Mouse (Mus musculus): ENCODE measurements around the gene Rsph14.

Gene Rsph14

DNA sequence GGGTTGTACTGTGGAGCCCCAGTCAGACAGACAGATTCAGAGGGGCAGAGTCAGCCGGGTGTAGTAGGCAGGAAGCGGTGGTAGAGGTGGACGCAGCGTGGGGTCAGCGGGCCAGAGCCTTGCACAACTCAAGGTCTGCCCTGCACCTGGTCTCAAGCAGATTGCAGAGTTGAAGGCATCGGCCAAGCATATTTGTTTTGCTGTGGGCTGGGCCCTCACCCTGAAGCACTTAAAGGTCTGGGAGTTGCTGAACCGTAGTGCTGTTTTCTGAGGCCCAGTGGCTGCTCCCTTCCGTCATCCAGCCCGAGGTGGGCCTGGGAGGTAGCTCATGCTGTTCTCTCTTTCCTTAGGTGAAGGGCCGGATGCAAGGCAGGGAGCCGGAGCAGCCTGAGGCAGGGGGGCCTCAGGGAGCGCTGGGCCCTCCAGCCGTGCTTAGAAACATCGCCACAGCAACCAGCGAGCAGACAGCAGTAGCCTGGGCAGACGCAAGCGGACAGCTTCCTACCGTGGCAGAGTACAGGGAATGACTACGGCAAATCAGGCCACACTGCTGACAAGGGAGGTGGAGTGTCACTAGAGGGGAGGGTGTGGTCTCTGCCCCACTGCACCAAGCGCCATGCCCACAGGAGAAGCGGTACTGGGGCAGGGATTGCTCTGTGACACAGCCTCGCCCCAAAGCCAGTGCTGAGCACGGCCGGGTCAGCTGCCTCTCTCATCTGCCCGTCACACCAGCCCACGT is 41.6 kb downstream of the Rsph14 start:
- no peak for DNase-seq (ENCODE audit: low spot score)

DNA sequence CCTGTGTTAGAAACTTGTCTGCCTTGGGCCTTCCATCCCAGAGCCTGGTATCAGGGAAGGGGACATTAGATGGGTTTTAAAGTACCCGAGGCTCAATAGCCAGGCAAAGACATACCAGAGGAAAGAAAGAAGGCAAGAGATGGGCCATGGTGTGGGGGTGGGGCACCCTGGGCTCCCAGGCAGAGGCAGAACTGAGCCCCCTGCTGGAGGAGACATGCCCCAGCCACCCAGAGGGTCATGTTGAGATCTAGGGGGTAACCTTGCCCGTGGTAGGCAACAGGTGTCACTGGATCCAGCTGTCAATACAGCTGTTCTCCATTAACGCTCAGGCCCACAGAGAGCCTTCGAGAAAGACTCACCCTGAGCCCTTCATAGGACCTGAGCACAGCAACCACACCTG is 42.6 kb downstream of the Rsph14 start:
- no peak for DNase-seq (ENCODE audit: low spot score)

DNA sequence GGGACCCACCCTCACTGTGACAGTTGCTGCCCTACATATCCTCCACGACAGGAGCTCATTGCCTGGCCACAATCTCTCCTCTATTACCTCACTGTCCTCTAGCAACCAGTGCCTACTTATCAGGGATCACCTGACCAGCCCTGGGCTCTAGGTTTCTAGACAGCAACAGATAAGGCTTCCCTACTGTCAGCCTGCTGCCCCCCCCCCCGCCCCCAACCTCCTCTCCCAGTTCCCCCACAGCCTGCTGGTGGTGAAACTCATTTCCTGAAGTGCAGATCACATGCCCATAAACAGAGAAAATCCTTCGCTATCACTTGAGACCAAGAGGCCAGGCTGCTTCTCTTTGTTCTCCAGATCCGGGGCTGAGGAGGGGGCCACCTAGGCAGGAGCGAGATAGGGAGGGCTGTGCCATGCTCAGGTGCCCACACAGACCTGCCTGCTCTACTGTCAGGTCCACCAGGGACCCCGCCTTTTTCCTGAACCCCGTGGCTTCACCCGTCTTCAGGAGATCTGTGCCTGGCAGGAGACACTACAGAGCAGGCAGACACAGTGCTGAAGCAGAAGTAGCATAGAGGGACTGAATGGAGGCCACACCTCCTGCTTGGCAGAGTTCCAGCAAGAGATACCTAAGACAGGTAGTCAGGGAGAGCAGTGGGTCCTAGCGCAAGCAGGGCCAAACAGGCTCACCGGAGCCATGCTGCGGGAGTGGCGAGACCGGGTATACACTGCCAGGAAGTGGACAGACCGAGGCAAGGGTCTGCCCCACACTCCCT is 44.5 kb downstream of the Rsph14 start:
- DNase-seq (ENCODE audit: low spot score), result no peak

DNA sequence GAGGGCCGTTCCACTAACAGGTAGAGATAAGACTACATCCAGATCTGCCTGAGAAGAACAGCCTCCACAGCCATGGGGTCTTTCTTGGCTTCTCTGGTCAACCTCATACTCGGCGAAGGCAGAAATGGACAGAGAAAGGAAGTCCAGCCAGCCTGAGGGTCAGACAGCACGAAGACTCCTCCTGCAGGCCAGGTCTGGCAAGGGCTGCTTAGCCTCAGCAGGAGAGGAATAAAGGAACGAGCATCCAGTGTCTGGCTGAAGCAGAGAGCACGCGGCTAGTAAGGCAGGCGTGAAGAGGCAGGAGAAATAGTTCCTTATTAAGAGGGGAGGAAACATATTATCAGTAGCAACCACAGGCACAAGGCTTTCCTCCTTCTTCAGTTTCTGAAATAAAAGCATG is 49.2 kb downstream of the Rsph14 start:
- DNase-seq (ENCODE audit: low spot score), result no peak

DNA sequence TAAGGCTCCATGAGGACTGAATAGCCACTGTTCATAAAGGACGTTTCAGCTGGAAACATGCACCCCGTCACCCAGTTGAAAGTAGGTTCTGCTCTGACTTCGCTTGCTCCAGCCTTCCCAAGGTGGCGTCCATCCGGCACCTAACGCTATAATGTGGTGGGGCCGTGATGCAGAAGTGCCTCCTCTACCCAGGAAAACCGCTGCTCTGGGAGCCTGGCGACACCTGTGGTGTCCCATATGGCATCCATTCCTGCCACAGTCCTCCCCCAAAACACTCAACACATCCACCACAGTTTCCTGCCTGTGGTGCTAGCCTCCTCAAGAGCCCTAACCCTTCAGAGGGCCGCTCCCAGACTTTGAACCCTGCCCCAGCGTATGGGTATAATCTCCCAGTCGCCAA is 51.2 kb downstream of the Rsph14 start:
- no peak for DNase-seq (ENCODE audit: low spot score)

DNA sequence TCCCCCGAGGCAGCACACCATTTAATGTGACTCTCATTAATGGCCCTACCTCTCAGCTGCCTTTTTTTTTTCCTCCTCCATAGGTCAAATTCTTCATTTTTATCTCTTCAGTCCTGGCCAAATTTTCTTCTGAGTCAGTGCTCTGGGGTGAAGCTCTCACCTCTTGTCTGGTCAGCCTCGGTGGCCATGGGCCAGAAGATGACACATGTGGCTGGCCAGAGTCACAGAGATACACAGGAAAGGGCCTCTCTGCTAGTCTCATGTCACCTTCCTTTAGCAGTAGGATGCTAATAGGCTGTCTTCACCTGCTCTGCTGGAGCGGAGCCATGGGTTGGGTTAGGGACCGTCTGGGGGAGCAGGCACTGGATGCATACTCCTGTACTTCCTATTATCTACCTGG is 54.3 kb downstream of the Rsph14 start:
- DNase-seq (ENCODE audit: low spot score), result no peak

DNA sequence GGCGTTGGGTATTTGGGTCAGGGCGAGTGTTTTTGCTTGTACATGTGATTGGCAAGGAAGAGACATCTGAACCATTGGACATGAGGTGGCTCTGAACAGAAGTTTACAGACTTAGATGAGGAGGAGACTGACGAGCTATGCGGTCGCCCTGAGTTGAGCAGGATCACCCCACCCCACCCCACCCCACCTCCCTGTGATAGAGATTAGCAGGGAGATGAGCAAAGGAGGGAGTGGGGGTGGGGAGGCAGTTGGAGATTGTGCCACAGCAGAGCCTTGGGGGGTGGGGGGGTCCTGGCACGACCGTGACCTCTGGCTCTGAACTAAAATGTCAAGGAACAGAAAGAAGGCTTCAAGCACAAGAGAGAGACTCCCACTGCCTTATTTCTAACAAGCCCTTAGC is 56.0 kb downstream of the Rsph14 start:
- no peak for DNase-seq (ENCODE audit: low spot score)

DNA sequence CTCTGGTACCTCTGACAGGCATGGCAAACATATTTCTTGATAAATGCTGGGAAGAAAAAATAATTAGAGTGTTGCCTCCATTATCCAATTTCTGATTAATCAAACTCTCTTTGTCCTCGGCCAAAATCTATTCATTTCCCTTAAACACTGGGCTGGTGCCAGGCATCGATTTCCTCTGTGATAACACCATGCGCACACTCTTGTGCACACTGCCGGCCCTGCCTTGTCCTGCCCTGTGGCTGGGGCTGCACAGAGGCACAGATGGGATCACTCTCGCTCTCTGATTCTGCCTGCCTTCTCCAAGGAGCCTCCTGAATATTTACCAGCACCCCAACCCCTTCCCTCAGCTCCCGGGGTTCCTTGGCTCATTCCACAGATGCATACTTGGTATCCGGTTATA is 56.8 kb downstream of the Rsph14 start:
- DNase-seq (ENCODE audit: low spot score), result no peak

DNA sequence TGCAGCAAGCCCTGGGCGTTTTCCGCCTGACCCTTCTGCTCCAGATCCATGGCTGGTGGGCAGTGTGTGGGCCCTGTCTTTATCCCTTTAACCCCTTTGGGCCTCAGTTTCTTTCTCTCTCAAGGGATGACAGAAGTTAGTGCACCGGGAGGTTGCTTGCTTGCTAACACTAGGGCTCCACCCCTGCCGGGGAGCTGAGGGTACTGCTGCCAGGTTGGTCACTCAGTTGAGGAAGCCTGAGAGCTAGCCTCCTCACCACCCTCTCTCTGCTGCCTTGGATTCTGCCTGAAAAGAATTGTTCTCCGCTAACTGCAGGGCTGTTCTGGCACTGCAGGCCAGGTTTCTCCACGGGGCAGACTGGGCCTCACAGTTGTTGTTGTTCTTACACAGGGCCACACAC is 59.4 kb downstream of the Rsph14 start:
- no peak for DNase-seq (ENCODE audit: low spot score)

DNA sequence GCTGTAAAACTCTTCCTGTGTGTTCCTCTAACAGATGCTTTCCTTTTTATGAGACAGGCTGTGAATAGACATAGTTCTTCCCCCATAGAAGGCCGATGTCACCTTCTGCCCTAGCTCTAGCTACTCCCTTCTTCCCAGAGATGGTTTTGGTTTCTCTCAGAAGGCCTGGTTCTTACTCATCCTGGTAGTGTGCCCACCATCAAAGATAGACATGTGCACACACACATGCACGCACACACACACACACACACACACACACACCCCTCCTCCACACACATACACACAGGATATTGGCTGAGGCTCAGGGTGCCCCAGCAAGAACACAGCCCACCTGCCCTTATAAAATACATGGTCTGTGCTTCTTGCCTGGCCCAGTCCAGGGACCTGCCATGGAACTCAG is 63.1 kb downstream of the Rsph14 start:
- DNase-seq (ENCODE audit: low spot score), result no peak

DNA sequence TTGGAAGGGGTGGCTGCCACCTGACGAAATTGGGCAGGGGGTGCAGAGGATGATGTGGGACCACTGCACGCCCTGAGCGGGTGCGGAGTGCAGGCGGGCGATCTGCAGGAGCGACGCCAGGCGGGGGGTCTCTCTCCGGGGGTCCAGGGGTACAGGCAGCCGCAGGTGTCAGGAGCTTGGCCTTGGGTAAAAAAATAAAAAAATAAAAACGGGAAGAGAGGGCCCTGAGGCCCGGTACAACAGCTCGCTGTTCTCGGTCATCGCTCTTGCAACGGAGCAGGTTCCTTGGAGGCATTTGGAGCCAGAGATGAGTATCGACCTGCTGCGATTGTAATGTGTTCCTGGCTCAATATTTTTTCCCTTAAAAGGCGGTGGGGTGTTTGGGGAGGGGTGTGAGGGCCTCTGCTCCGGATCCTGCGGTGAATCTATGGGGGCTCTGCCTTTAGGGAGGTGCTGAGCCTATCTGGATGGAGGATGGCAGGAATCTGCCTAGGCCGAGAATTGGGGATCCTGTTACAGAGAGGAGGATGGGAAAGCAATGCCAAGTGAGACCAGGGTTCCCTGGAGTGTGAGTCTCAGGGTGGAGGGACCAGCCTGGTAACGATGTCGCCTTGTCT is 64.6 kb downstream of the Rsph14 start:
- DNase-seq (ENCODE audit: low spot score), result no peak

DNA sequence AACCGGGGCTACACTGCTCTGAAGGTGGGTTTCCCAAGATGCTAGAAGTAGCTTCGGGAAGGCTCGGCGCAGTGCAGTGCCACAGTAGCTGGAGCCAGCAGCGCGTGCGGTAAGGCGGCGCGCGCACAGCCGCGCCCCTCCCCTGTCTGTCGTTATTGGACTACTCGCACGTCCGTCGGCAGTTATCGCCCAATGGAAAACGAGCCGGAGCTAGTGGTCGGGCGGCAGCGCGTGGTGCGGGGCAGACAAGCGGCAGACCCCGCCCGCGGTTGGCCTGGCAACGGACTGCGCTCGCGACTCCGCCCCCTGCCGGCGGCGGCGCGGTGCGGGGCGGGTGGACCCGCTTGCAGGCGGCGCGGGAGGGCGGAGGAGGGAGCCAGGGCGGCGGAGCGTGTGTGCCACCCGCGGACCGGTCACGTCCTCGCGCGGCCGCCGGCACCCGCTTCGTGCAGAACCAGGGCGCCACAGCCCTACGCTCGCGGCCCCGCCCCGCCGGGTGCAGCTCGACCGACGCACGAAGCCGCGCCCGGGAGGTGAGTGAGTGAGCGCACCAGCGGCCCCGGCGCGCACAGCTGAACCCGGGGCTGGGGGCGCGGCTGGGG is 65.4 kb downstream of the Rsph14 start, which contains the start of gene Gnaz:
TSS of gene Gnaz (plus strand) at position 328 of the 602 bp plus-strand sequence.
- DNase-seq (ENCODE audit: low spot score), result peak; percentile 97

DNA sequence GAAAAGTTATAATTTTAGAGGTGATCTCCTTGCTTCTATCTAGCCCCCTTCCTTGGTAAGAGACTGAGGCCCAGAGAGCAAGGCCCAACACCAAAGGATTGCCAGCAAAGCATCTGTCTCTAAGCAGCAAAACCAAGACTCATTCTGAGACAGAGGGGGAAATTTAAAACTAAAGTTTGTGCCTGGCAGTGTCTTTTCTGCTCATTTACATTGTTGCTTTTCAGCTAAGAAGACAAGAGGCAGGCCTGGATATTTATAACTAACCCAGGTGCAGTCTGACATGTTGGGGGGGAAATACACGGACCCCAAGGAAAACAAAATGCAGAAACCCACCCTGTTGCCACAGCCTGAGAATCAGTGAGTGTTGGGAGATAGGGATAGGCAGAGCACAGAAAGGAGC is 68.0 kb downstream of the Rsph14 start:
- no peak for DNase-seq (ENCODE audit: low spot score)

DNA sequence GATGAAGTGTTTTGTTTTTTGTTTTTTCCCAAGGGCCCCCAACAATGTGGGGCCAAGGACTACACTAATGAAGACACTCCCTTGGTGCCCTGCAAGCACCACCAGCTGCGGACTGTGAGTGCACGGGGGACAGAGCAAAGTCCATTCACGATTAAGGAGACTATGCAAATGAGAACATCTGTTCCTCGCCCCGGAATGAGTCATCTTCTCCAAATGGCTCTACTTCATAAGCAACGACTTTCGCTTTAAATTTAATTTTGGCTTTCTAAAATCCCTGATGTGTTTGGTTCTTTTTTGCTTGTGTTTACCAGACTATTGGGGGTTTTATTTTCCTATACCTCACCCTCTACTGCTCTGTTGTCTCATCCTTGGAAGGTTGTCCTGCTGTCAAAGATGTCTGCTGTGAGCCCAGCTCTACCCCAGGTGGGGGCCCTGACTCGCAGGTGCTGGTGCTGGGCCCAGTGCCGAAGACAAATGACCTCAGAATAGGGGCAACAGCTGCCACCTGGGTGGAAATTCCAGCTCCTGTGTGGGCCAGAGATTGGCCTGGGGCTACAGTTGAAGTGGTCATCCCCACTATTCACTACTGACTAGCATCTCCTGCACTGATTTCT is 79.4 kb downstream of the Rsph14 start:
- no peak for DNase-seq (ENCODE audit: low spot score)

DNA sequence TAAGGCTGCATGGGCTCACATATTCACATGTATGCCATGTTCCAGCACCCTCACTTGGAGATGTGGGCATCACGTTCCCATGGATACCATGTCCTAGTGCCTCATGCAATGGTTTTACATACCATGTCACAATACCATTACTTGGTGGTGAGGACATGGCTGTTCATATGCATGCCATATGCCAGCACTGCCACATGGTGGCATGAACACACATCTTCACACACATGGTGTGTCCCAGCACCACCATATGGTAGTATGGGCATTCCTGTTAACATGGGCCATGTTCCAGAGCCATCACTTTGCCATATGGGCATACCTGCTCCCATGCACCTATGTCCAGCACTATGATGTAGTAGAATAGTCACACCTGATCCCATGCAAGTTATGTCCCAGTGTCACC is 91.6 kb downstream of the Rsph14 start:
- no peak for DNase-seq (ENCODE audit: low spot score)

DNA sequence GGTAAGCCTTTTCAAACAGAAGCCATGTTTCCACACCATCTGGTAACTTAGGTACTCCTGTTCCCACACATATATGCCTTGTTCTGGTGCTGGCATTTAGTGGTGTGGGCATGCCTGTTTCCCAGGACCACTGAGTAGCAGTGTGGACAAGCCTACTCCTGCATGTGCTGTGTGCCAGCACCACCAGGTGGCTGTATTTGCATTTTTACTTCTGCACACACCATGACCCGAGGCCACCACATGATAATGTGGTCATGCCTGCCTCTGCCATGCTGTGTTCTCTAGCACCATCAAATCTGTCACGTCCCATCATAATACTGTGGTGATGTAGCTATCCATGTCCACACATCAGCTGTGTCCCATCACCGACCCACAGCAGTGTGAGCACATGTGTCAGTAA is 93.1 kb downstream of the Rsph14 start:
- no peak for DNase-seq (ENCODE audit: low spot score)

DNA sequence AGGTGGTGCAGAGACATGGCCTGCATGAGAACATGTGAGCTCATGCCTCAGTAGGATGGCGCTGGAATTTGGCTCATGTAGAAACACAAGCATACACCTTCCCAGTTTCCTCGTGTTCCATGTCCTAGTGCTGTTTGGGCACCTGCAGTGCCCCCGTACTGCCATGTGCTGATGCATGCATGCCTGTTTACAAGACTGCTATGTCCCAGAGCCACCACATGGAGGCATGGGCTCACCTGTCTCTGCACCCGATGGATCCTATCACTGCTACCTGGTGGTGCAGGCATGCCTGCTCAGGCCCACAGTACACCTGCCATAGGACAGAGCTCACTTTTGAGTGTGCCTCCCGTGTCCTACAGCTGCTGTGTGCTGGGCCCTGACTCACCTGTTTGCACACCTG is 94.0 kb downstream of the Rsph14 start:
- no peak for DNase-seq (ENCODE audit: low spot score)

DNA sequence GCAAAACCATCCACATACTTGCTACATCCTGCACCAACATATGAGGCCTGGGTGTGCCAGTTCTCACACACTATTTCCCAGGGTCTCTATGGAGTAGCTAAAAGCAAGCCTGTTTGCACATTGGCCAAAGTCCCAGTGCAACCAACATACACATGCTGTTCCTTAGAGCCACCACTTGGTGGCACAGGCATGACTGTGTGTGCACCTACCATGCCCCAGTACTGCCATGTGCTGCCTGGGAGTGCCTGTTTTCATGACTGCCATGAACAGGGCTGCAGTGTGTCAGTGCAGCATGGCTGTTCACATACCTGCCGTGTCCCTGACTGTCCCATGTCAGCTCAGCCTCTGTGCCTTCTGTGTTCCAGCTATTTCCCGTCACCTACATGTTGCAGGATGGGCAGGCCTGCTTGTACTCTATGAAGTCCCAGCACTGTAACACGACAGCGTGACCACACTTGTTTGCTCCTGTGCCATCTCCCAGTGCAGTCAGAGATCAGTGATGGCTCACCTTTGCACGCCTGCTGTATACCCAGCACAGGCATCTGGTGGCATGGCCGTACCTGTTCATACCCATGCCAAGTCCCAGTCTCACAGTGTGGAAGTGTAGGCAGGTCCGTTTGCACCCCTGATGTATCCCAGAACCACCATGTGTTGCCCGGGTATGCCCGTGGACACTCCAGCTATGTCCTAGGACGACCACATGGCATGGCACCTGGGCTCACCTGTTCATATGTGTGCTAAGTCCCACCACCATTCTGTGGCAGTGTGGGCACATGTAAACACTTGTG is 95.2 kb downstream of the Rsph14 start:
- DNase-seq (ENCODE audit: low spot score), result no peak

DNA sequence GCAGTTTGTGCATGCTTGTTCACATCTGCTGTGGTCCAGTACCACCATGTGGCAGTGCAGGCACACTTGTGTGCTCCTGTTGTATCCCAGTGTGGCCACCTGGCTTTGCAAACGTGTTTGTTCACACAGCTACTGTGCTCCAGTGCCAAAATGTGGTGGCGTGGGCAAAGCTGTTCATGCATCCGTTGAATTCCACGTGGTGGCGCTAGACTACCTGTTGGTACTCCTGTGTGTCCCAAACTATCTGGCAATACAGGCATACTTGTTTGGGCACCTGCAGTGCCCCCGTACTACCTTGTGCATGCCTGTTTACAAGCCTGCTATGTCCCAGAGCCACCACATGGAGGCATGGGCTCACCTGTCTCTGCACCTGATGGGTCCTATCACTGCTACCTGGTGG is 97.4 kb downstream of the Rsph14 start:
- DNase-seq (ENCODE audit: low spot score), result no peak

DNA sequence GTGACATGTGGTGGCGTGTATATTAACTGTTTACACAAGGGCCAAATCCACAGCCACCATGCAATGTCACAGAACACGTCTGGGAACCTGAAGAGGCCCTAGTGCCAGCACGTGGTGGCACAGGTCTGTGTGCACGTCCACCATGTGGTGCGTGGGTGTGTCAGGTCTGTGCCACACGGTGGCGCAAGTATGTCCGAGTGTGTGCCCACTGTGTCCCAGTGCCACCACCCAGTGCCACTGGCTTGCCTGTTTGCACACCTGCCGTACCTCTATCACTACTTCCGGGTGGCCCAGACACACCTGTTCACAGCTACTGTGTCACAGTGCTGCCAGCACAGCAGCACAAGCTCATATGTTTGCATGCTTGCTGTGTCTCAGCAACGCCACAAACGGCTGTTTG is 97.9 kb downstream of the Rsph14 start:
- DNase-seq (ENCODE audit: low spot score), result no peak

DNA sequence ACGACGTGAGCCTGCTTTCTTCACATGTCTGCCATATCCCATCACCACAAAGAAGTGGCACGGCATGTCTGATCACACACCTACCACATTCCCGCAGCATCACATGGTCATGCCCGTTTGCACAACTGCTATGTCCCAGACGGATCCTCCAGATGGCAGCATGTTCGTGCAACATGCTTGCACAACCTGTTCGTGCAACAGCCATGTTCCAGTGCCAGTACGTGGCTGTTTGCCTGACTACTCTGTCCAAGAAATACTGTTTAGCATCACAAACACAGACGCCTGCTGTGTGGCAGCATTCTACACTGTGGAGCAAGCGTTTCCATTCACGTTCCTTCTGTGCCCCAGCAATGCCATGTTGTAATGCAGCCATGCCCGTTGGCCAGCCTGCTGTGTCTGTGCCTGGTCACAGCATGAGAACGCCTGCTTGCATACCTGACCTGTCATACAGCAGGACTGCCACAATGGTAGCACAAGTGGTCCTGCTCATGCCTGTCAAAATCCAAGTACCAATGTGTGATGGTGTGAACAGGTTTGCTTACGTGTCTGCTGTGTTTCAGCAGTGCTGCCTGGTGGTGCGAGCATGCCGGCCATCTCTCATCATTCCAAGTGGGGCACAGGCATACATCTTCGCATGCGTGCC is 98.7 kb downstream of the Rsph14 start:
- DNase-seq (ENCODE audit: low spot score), result no peak

Measured in testis, postnatal 14 days (tissue).